22 mouse cellular contexts compared by ENCODE assay signal in the genomic region with DNA sequence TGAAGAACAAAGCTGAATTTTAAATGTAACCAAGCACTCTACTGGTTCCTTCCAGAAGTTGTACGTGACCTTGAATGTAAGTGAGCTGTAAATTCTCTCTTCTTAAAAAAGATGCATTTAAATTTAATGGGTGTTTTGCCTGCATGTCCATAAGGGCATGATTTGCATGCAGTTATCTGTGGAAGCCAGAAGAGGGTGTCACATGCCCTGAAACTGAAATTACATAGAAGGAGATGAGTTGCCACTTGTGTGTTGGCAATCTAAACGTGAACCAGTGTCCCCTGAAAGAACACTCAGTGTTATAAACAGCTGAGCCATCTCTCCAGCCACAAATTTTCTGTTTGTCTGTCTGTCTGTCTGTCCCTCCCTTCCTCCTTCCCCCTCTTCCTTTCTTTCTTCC. TPM values are rescaled to one million over a fixed set of nuclear protein-coding genes. Genes with fewer than 3 reads are reported as not detected.
DNase-seq lines count a peak whose midpoint lies in the region; ATAC-seq and TF ChIP-seq lines count a peak whose summit lies in the region.
"Had no signal": no experiment of that assay in that cellular context is flagged by ENCODE, and none has a peak within 500 bp of the region (broad histone marks: within the 10 kb centered on the region; RNA-seq: fewer than 3 reads in every experiment).

No protein-coding gene starts in this region.

- 70% methylated on average over 2 of the region's 2 CpGs for WGBS in intestine, postnatal 0 days
- whole genome bisulfite sequencing in intestine, embryonic 16.5 days, result 67% methylated on average over 2 of the region's 2 CpGs
- WGBS in lung, embryonic 14.5 days, result 65% methylated on average over 2 of the region's 2 CpGs

- H3K4me1 ChIP-seq in intestine, postnatal 0 days (replicated peaks; ENCODE audit: control insufficient read depth, insufficient read depth, low read length), result no peaks in the 10 kb centered on the region
- H3K4me1 ChIP-seq in intestine, embryonic 16.5 days (ENCODE audit: control insufficient read depth, insufficient read depth, low read length), result peaks cover 8% of the 10 kb centered on the region; the same call in 1 of the 2 replicates
- peaks cover 7% of the 10 kb centered on the region; the same call in 1 of the 2 replicates for H3K4me1 ChIP-seq in lung, embryonic 14.5 days (ENCODE audit: insufficient read depth)
- H3K4me1 ChIP-seq in CH12.LX (ENCODE audit: control insufficient read depth in 1 of 2, insufficient read depth in 2 of 2), result peaks cover 41 to 75% of the 10 kb centered on the region in 2 experiments

- H3K36me3 ChIP-seq in intestine, postnatal 0 days (ENCODE audit: control insufficient read depth, insufficient read depth), result no peaks in the 10 kb centered on the region
- H3K36me3 ChIP-seq in intestine, embryonic 16.5 days (ENCODE audit: control insufficient read depth, insufficient read depth, low read length), result no peaks in the 10 kb centered on the region
- H3K36me3 ChIP-seq in lung, embryonic 14.5 days (ENCODE audit: insufficient read depth), result no peaks in the 10 kb centered on the region
- H3K36me3 ChIP-seq in CH12.LX (replicated peaks in 1 of 2; ENCODE audit: control insufficient read depth in 1 of 2, insufficient read depth in 1 of 2, low read length in 1 of 2), result peaks cover 0 to 17% of the 10 kb centered on the region in 2 experiments

- DNase-seq in lung, embryonic 14.5 days, result no peak
- no peak for DNase-seq in lung, postnatal 4 days
- DNase-seq in 416B (ENCODE audit: low read depth) (peak; percentile 41), CH12.LX (ENCODE audit: extremely low read depth) (no peak)
- DNase-seq in right cerebral cortex, postnatal 14 days, result no peak
- DNase-seq in right cerebral cortex, postnatal 25 days, result no peak
- DNase-seq: adrenal gland, adult 2 months; adrenal gland, postnatal 25 days; B cell, adult 2 months; cerebellum, adult 18-20 months; cerebellum, adult 9-11 months; gastrocnemius, postnatal 36 days; heart, adult 18-20 months; heart, postnatal 10 days had no signal

- H3K27ac ChIP-seq in intestine, postnatal 0 days (ENCODE audit: low read depth, low read length), result no peak overlapping the region
- H3K27ac ChIP-seq in intestine, embryonic 16.5 days (ENCODE audit: low read length), result no peak overlapping the region
- H3K27ac ChIP-seq in lung, embryonic 14.5 days (ENCODE audit: low read depth), result no peak overlapping the region
- H3K27ac ChIP-seq in CH12.LX (ENCODE audit: insufficient read depth, low read depth), result no peak overlapping the region
- H3K27ac ChIP-seq: embryonic facial prominence, embryonic 10.5 days; forebrain, embryonic 13.5 days; heart, embryonic 10.5 days; hindbrain, embryonic 14.5 days had no signal

- in situ Hi-C loops in CH12.LX (cut with MboI; ENCODE audit: low pct_ligation_motif_present, low pct_unique_long_range_greater_than_20kb, low sequenced_read_pairs), result loop anchor here (25.0 kb wide), 1 partner anchor 629 kb away; no protein-coding TSS in a partner anchor

- H3K9me3 ChIP-seq in intestine, postnatal 0 days (ENCODE audit: control insufficient read depth), result no peaks in the 10 kb centered on the region
- no peaks in the 10 kb centered on the region for H3K9me3 ChIP-seq in intestine, embryonic 16.5 days (ENCODE audit: control insufficient read depth, low read length)
- H3K9me3 ChIP-seq in lung, embryonic 14.5 days (ENCODE audit: low read depth, low read length), result no peaks in the 10 kb centered on the region
- peaks cover 4% of the 10 kb centered on the region for H3K9me3 ChIP-seq in CH12.LX (replicated peaks; ENCODE audit: low read length)
- H3K9me3 ChIP-seq: embryonic facial prominence, embryonic 10.5 days; forebrain, embryonic 13.5 days; heart, embryonic 10.5 days had no signal

- no peaks in the 10 kb centered on the region for H3K27me3 ChIP-seq in intestine, postnatal 0 days (replicated peaks; ENCODE audit: control insufficient read depth, insufficient read depth, low read length)
- no peaks in the 10 kb centered on the region for H3K27me3 ChIP-seq in intestine, embryonic 16.5 days (replicated peaks; ENCODE audit: control insufficient read depth, insufficient read depth, low read length)
- H3K27me3 ChIP-seq in lung, embryonic 14.5 days (ENCODE audit: insufficient read depth, low read length), result no peaks in the 10 kb centered on the region
- no peaks in the 10 kb centered on the region for H3K27me3 ChIP-seq in CH12.LX (replicated peaks)
- H3K27me3 ChIP-seq: forebrain, embryonic 13.5 days had no signal

- no peak for TF ChIP-seq POLR2A in CH12.LX (IDR thresholded peaks at IDR 0.05; ENCODE audit: low read depth, low read length)

- no peaks in the 10 kb centered on the region for H3K79me2 ChIP-seq in CH12.LX (replicated peaks; ENCODE audit: control insufficient read depth, extremely low read depth, insufficient read depth, poor library complexity, severe bottlenecking)

- no peak overlapping the region for H3K4me3 ChIP-seq in intestine, postnatal 0 days (ENCODE audit: low read depth, low read length)
- no peak overlapping the region for H3K4me3 ChIP-seq in intestine, embryonic 16.5 days (ENCODE audit: low read length)
- no peak overlapping the region for H3K4me3 ChIP-seq in lung, embryonic 14.5 days (ENCODE audit: low read depth, low read length)
- H3K4me3 ChIP-seq in CH12.LX (replicated peaks in 1 of 3; ENCODE audit: low read depth in 2 of 3, low read length in 2 of 3, poor library complexity in 1 of 3), result no peak overlapping the region
- H3K4me3 ChIP-seq: embryonic facial prominence, embryonic 10.5 days; forebrain, embryonic 13.5 days; heart, embryonic 10.5 days had no signal

- H3K4me2 ChIP-seq in intestine, postnatal 0 days (replicated peaks; ENCODE audit: low read depth), result no peak overlapping the region
- H3K4me2 ChIP-seq in intestine, embryonic 16.5 days (ENCODE audit: low read depth, low read length), result no peak overlapping the region
- H3K4me2 ChIP-seq in lung, embryonic 14.5 days, result no peak overlapping the region
- no peak overlapping the region for H3K4me2 ChIP-seq in CH12.LX (ENCODE audit: insufficient read depth, low read depth, poor library complexity, severe bottlenecking)
- H3K4me2 ChIP-seq: forebrain, embryonic 13.5 days; hindbrain, embryonic 14.5 days had no signal

- TF ChIP-seq EP300 in CH12.LX (IDR thresholded peaks at IDR 0.05; ENCODE audit: low read length), result no peak

- dilution Hi-C loops in CH12.LX (cut with MboI; ENCODE audit: extremely low pct_ligation_motif_present, extremely low pct_unique_long_range_greater_than_20kb, low sequenced_read_pairs), result no loop called here

- TF ChIP-seq RAD21 in CH12.LX (IDR thresholded peaks at IDR 0.05; ENCODE audit: low read depth, low read length), result peak; percentile 33

- no peak overlapping the region for H3K9ac ChIP-seq in intestine, postnatal 0 days (ENCODE audit: low read depth, low read length)
- H3K9ac ChIP-seq in intestine, embryonic 16.5 days (ENCODE audit: low read depth, low read length), result no peak overlapping the region
- H3K9ac ChIP-seq in lung, embryonic 14.5 days, result no peak overlapping the region
- no peak overlapping the region for H3K9ac ChIP-seq in CH12.LX (ENCODE audit: insufficient read depth, low read depth)
- H3K9ac ChIP-seq: forebrain, embryonic 13.5 days; hindbrain, embryonic 14.5 days had no signal

- TF ChIP-seq CTCF in intestine, postnatal 0 days (IDR thresholded peaks at IDR 0.05; ENCODE audit: low read depth), result 0 out of 2 replicates have a peak, but pooled peaks have one; percentile 20
- peak; percentile 18; the same call in 1 of the 2 replicates for TF ChIP-seq CTCF in lung, embryonic 14.5 days (IDR thresholded peaks at IDR 0.05; ENCODE audit: low read depth)
- TF ChIP-seq CTCF in CH12.LX (conservative IDR thresholded peaks at IDR 0.05 in 1 of 2, IDR thresholded peaks at IDR 0.05 in 1 of 2; ENCODE audit: low read depth in 2 of 2, low read length in 2 of 2), result peak in 1 of 2 experiments; percentile 36; a peak in 3 of 4 replicates

- ATAC-seq in intestine, postnatal 0 days, result no peak
- no peak for ATAC-seq in intestine, embryonic 16.5 days
- ATAC-seq in lung, embryonic 14.5 days (ENCODE audit: insufficient read depth), result no peak
- ATAC-seq: CD4-positive, CD25-positive, alpha-beta regulatory T cell, adult 4 months; forebrain, embryonic 13.5 days had no signal

TF ChIP-seq in CH12.LX, 34 proteins besides CTCF, POLR2A, EP300 and RAD21:
- TF ChIP-seq USF1 (IDR thresholded peaks at IDR 0.05; ENCODE audit: low read depth, low read length) (no peak), USF2 (conservative IDR thresholded peaks at IDR 0.05; ENCODE audit: low read depth, low read length) (no peak), BHLHE40 (IDR thresholded peaks at IDR 0.05; ENCODE audit: low read depth, low read length) (peak; percentile 62), NELFE (IDR thresholded peaks at IDR 0.05; ENCODE audit: low read depth, low read length) (no peak), JUN (IDR thresholded peaks at IDR 0.05; ENCODE audit: insufficient read depth, low read depth, low read length) (no peak)

RNA-seq across cellular contexts. Expression of a gene that starts 19.8 kb away (rescaled TPM):
- polyA plus RNA-seq in intestine, postnatal 0 days (2015; fragmentation: Nextera tagmentation; extraction: Ambion mirVana), result 10.5 TPM in 2 replicates
- 24.5 and 25.4 TPM in 2 replicates for polyA plus RNA-seq in intestine, embryonic 16.5 days (2015; fragmentation: Nextera tagmentation; extraction: Ambion mirVana)
- 6.4 and 8.3 TPM in 2 replicates for polyA plus RNA-seq in lung, embryonic 14.5 days (2014; fragmentation: Nextera tagmentation; extraction: Ambion mirVana)
- 23.0 and 24.6 TPM in 2 replicates for total RNA-seq in CH12.LX (2012; rRNA removed)
- total RNA-seq in CH12.LX (2014; rRNA removed), result 26.0 and 28.0 TPM in 2 replicates
- 31.5 and 31.8 TPM in 2 replicates for polyA plus RNA-seq in CH12.LX (2012; ENCODE audit: insufficient read length, low read depth)

RNA-seq across cellular contexts. Expression of a gene that starts 47.2 kb away (rescaled TPM):
- polyA plus RNA-seq in intestine, postnatal 0 days (2015; fragmentation: Nextera tagmentation; extraction: Ambion mirVana), result 11.0 and 11.4 TPM in 2 replicates
- polyA plus RNA-seq in intestine, embryonic 16.5 days (2015; fragmentation: Nextera tagmentation; extraction: Ambion mirVana), result 13.1 and 13.4 TPM in 2 replicates
- polyA plus RNA-seq in lung, embryonic 14.5 days (2014; fragmentation: Nextera tagmentation; extraction: Ambion mirVana), result 20.9 and 23.0 TPM in 2 replicates
- total RNA-seq in CH12.LX (2012; rRNA removed) (0.17 and 0.30 TPM in 2 replicates), CH12.LX (2014; rRNA removed) (1.0 and 1.2 TPM in 2 replicates)
- polyA plus RNA-seq in CH12.LX (2012; ENCODE audit: insufficient read length, low read depth), result 3.5 and 3.6 TPM in 2 replicates
- total RNA-seq: hematopoietic stem cell, adult 5-6 weeks had no signal
- polyA plus RNA-seq: CD4-positive, CD25-positive, alpha-beta regulatory T cell, adult 4 months had no signal
